Mouse (Mus musculus) forebrain, embryonic 15.5 days (tissue): ENCODE results near the gene Chn2. TPM values are rescaled to one million over a fixed set of nuclear protein-coding genes. Genes with fewer than 3 reads are reported as not detected.
A peak's percentile ranks its signal among the peaks of the same experiment; 100 is the strongest.

ENCODE experiments used
- ATAC-seq: fragments of 200-750 bp; cut with Nextera tagmentation; replicated peaks from 2 replicates; pipeline ENCODE4 v1.8.0; 2017; ENCODE audit warnings: mild to moderate bottlenecking, moderate TSS enrichment, moderate library complexity
- H3K27ac ChIP-seq: fragments of 300-500 bp; sonication (generic); replicated peaks from 2 replicates; pipeline ENCODE4 v1.5.1; 2015; ENCODE audit warnings: mild to moderate bottlenecking, inconsistent platforms
- H3K27me3 ChIP-seq: fragments of 300-500 bp; sonication (generic); 2 replicates; pipeline ENCODE4 v1.6.1; 2015; ENCODE audit warnings: inconsistent platforms
- H3K36me3 ChIP-seq: fragments of 300-500 bp; sonication (generic); 2 replicates; pipeline ENCODE4 v1.6.1; 2015; ENCODE audit warnings: mild to moderate bottlenecking, inconsistent platforms
- H3K4me1 ChIP-seq: fragments of 300-500 bp; sonication (generic); 2 replicates; pipeline ENCODE4 v1.6.1; 2015; ENCODE audit warnings: inconsistent platforms
- H3K4me2 ChIP-seq: fragments of 300-500 bp; sonication (generic); replicated peaks from 2 replicates; pipeline ENCODE4 v1.6.1; 2015; ENCODE audit warnings: mild to moderate bottlenecking, inconsistent platforms
- H3K4me3 ChIP-seq: fragments of 300-500 bp; sonication (generic); 2 replicates; pipeline ENCODE4 v1.5.1; 2015; ENCODE audit warnings: mild to moderate bottlenecking, inconsistent platforms
- H3K9ac ChIP-seq: fragments of 300-500 bp; sonication (generic); replicated peaks from 2 replicates; pipeline ENCODE4 v1.6.1; 2015; ENCODE audit warnings: mild to moderate bottlenecking, inconsistent platforms
- H3K9me3 ChIP-seq: fragments of 300-500 bp; sonication (generic); 2 replicates; pipeline ENCODE4 v1.6.1; 2016; ENCODE audit warnings: inconsistent platforms
- WGBS: fragments of 180-500 bp; shearing (Covaris S2); methylation state at CpG from one replicate; pipeline ENCODE4 v1.1.7; 2015; ENCODE audit warnings: mixed read lengths; 5-methylcytosine and 5-hydroxymethylcytosine counted together
- polyA plus RNA-seq: library from polyadenylated mRNA; unstranded; fragments of >200 nt; fragmentation: Nextera tagmentation; extraction: Ambion mirVana; gene quantifications from 2 replicates; pipeline ENCODE4 v1.2.1, GENCODE M21; 2015

Gene Chn2
- 41.6 and 46.2 TPM in 2 replicates for polyA plus RNA-seq

DNA sequence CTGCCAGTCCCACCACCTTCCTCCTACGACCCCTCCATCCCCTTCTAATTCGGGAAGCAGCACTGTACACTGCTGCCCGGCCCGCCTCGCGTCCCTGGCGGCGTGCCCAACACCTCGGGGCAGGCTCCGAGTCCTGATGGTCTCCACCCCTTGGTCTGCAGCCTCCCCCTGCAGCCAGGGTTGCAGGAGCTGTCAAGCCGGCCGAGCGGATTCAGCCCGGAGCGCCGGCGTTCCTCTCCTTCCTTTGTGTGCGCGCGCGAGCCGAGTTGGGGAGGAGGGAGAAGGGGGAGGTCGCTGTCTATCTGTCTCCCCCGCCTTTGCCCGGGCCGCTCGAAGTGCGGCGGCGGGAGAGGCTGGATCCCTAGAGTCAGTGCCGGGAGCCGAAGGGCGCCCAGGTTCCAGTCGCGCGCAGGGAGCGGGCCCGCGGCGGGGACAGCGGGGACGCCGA, at the start of gene Chn2:
Gene Chn2, plus strand, starts transcription at position 198 of the 448 bp plus-strand sequence.
- Histone ChIP-seq H3K4me3 (peak within 1 kb of the TSS; percentile 92), H3K9me3 (no peaks in the 10 kb centered on the region), H3K4me2 (peak within 1 kb of the TSS; percentile 84), H3K27me3 (no peaks in the 10 kb centered on the region), H3K9ac (peak within 1 kb of the TSS; percentile 99), H3K4me1 (peaks cover 37% of the 10 kb centered on the region), H3K27ac (peak within 1 kb of the TSS; percentile 99), H3K36me3 (no peaks in the 10 kb centered on the region)
- under 1% methylated on average over 37 of the region's 43 CpGs for WGBS
- ATAC-seq = peak; percentile 89

DNA sequence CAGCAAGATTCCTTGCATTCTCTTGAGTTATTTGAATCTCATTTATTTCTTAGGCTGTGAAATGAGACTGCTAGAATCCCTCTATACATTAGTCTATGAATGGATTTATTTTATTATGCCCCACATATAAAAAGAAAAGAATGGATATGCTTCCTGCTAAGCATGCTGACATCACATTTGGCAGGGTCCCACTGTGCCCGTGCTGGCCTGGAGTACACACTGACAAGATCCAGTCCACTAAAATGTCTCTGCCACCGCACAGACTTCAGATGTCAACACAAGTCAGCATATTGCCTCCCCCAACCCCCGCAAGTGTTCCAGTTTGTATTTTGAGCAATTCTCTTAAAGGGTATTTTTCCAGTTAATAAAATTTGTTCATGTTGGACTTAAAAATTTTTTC, 47.0 kb upstream of the Chn2 start:
- Histone ChIP-seq H3K4me2 (no peak overlapping the region), H3K27me3 (no peaks in the 10 kb centered on the region), H3K9me3 (no peaks in the 10 kb centered on the region), H3K4me3 (no peak overlapping the region), H3K9ac (no peak overlapping the region), H3K27ac (no peak overlapping the region), H3K36me3 (no peaks in the 10 kb centered on the region), H3K4me1 (0 out of 2 replicates have a peak, but pooled peaks cover 4% of the 10 kb centered on the region)
- WGBS = 60% methylated on average over 3 of the region's 3 CpGs
- no peak for ATAC-seq

DNA sequence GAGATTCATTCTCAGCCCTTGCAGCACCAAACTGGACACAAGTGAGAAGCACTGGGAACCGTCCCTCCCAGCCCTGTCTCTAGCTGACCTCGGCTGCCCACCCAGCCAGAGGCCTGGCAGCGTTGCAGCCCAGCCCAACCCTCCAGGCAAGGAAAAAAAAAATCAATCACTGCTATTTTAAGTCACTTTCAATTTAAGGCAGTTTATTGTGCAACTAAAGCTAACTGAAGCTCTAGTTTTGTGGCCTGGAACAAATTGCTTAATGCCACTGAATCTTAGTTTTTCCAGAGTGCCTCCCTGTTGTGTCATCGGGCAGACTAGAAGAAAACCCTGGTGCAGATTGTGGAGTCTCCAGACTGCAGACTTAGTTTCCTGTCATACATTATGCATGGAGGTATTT, 43.8 kb upstream of the Chn2 start:
- ATAC-seq = no peak
- H3K27ac ChIP-seq = no peak overlapping the region
- no peak overlapping the region for H3K4me3 ChIP-seq
- H3K4me2 ChIP-seq = no peak overlapping the region
- no peaks in the 10 kb centered on the region for H3K9me3 ChIP-seq
- no peaks in the 10 kb centered on the region for H3K27me3 ChIP-seq
- 0 out of 2 replicates have a peak, but pooled peaks cover 4% of the 10 kb centered on the region for H3K4me1 ChIP-seq
- no peak overlapping the region for H3K9ac ChIP-seq
- no peaks in the 10 kb centered on the region for H3K36me3 ChIP-seq
- WGBS = 77% methylated on average over 4 of the region's 4 CpGs

DNA sequence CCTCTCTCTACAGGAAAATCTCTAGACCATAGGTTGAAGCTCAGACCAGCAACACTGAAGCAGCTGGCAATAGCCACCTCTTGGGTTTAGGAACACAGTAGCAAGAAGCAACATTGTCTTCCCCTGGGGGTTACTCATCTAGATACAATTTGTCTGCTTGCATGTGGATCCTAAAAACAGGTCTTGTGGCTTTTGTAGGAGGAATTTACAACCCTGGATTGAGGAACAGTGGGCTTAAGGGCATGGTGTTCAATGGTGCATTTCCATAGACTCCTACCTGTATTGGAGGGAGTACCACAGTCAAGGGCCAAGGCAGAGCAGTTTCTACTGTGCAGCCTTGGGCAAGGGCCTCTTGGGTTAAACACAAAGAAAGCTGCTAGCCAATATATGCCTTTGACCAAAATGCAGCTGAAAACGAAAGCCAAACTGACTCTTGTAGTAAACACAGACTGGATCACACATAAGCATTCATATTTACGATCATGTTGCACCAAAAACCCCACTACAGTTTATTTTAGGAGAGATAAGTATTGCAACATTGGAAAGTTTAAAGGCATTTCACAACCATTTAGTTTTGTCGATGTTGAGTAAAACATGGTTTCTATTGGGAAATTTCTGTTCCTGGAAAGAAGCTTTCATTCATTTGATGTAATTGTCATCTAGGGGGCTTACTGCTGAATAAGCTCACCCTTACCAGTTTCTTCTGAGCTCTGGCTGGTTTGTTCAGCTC, 43.0 kb upstream of the Chn2 start:
- Histone ChIP-seq H3K27me3 (no peaks in the 10 kb centered on the region), H3K27ac (no peak overlapping the region), H3K9me3 (no peaks in the 10 kb centered on the region), H3K4me2 (no peak overlapping the region), H3K4me3 (no peak overlapping the region), H3K9ac (no peak overlapping the region), H3K4me1 (0 out of 2 replicates have a peak, but pooled peaks cover 4% of the 10 kb centered on the region), H3K36me3 (no peaks in the 10 kb centered on the region)
- no peak for ATAC-seq
- WGBS = 93% methylated on average over 3 of the region's 3 CpGs

DNA sequence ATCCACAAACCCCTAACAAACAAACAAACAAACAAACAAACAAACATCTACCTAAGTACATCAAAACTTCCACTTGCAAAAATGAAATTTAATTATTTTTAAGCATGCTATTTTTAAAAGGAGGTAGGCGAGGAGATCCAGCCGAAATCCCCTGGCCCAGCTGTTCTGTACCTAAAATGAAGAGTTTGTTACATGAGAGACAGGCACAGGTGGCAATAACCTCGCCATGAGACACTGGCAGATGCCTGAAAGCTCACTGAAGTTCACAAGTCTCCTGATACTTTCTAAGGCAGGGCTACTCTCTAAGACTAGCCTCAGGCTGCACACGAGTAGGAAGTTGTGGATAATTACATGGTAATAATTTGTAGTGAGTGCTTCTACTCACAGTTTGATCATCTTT, 34.1 kb upstream of the Chn2 start:
- no peaks in the 10 kb centered on the region for H3K36me3 ChIP-seq
- no peak overlapping the region for H3K27ac ChIP-seq
- H3K4me1 ChIP-seq = peaks cover 11% of the 10 kb centered on the region; the same call in 1 of the 2 replicates
- no peak overlapping the region for H3K4me3 ChIP-seq
- no peaks in the 10 kb centered on the region for H3K9me3 ChIP-seq
- no peak overlapping the region for H3K9ac ChIP-seq
- 87% methylated on average over 4 of the region's 4 CpGs for WGBS
- H3K4me2 ChIP-seq = no peak overlapping the region
- ATAC-seq = no peak
- no peaks in the 10 kb centered on the region for H3K27me3 ChIP-seq

DNA sequence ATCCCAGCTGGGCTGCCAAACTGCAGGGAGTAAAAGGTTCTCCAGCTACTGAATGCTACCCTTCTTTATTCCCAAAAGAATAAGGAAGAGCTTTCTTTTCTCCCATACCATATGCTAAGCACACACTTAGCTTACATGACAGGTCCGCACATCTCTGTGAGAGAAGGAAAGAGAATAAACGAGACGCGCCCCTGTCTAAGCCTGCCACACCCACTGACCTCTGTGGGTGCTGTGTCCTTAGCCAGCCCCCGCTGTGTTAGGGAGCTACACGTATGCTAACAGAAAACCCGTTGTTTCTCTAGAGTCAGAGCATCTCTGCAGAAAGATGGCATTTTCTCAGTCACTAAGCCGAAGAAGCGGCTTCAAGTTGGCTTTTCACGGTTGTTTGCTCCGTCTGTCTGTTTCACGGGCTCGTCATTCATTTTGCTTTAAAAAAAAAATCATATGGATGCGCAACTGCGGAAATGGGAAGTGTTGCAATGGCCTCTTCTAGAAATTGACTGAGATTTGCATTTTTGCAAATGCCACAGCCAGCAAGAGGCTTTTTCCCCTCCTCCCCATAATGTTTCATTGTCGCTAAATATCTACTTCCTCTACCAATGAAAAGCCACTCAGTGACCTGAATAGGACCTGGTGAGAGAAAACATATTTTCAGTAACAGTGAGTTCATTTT, 30.8 kb upstream of the Chn2 start:
- Histone ChIP-seq H3K4me2 (peak overlapping the region; percentile 24), H3K9ac (no peak overlapping the region), H3K4me3 (no peak overlapping the region), H3K9me3 (no peaks in the 10 kb centered on the region), H3K4me1 (peaks cover 11% of the 10 kb centered on the region; the same call in 1 of the 2 replicates), H3K36me3 (no peaks in the 10 kb centered on the region), H3K27ac (peak overlapping the region; percentile 78), H3K27me3 (no peaks in the 10 kb centered on the region)
- 61% methylated on average over 16 of the region's 16 CpGs for whole genome bisulfite sequencing
- no peak for ATAC-seq

DNA sequence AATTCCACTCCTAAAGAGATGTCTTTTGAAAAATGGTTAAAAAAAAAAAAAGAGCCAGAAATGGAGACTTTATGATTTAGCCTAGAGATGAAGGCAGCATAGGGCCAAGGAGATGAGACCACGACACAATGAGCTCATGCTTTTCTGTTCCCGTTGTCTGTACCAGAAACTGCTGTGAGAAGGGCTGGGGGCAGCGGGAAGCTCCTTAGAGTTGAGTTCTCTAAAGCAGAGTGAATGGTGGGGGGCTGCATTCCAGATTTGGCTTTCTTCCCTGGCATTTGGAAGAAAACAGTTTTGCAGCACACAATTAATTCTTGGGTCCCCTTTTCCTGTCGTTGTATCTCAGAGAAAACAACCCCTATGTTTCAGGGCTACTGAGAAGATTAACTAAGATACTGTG, 30.1 kb upstream of the Chn2 start:
- WGBS = 32% methylated on average over 4 of the region's 4 CpGs
- Histone ChIP-seq H3K36me3 (no peaks in the 10 kb centered on the region), H3K27me3 (no peaks in the 10 kb centered on the region), H3K4me3 (no peak overlapping the region), H3K4me1 (peaks cover 11% of the 10 kb centered on the region; the same call in 1 of the 2 replicates), H3K9me3 (no peaks in the 10 kb centered on the region), H3K27ac (no peak overlapping the region), H3K9ac (no peak overlapping the region), H3K4me2 (no peak overlapping the region)
- ATAC-seq = no peak

DNA sequence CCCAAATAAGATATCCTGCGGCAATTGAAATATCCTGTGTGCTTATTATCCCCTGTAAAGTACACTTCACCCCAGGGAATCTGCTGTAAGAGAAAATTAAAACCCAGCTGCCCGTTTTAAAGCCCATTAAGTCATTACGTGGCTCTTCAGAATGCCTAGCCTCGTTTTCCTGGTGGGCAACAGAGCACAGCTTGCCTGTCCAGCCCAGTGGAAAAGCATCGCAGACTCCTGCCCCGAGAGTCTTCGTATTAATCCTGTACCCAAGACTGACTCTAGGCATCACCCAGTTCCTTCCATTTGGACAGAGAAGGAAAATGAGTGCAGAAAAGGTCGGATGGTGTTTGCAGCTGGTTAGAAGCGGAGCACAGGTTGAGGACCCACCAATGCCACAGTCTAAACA, 29.0 kb upstream of the Chn2 start:
- Histone ChIP-seq H3K9me3 (no peaks in the 10 kb centered on the region), H3K4me1 (peaks cover 11% of the 10 kb centered on the region; the same call in 1 of the 2 replicates), H3K4me2 (no peak overlapping the region), H3K4me3 (no peak overlapping the region), H3K27ac (no peak overlapping the region), H3K9ac (no peak overlapping the region), H3K27me3 (no peaks in the 10 kb centered on the region), H3K36me3 (no peaks in the 10 kb centered on the region)
- 54% methylated on average over 9 of the region's 9 CpGs for WGBS
- ATAC-seq = no peak

DNA sequence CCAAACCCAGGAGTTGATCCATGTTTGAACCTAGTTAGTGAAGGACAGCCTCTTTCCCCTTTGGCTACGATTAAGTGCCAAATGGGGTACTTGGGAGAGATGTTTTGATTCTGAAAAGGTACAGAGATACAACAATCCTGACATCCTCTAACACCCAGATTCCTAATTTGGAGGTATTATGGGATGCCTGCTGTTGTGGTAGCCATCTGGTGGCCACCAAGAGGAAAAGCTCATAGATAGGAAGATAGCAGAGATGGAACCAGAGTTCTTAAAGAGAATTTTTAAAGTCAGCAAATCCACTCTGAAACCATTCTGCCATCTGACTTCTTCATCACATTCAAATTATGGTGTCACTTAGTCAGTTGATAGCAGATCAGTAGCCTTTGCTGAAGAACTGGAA, 27.2 kb upstream of the Chn2 start:
- WGBS = 77% methylated on average over 1 of the region's 1 CpGs
- no peak overlapping the region for H3K9ac ChIP-seq
- no peaks in the 10 kb centered on the region for H3K27me3 ChIP-seq
- no peak overlapping the region for H3K4me3 ChIP-seq
- no peak overlapping the region for H3K27ac ChIP-seq
- no peak overlapping the region for H3K4me2 ChIP-seq
- no peaks in the 10 kb centered on the region for H3K36me3 ChIP-seq
- ATAC-seq = no peak
- no peaks in the 10 kb centered on the region for H3K9me3 ChIP-seq
- peaks cover 11% of the 10 kb centered on the region; the same call in 1 of the 2 replicates for H3K4me1 ChIP-seq

DNA sequence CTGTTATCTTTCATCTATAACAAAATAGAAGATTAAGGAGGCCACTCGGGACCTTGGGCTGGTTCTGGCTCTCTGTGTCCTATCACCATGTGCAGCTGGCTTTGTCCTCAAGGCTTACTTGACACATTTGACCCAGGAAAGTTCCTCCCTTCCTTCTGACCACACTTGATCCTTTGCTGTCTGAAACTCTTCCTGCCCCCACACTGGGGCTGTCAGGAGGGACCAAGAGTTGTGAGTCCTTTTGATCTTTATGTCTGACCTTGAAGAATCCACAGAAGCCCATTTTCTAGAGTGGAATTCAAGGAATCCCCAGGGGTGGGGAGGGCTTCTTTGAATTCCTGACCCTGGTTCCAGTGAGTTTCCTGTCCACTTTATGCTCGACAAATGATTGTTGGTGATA, 21.3 kb upstream of the Chn2 start:
- H3K4me1 ChIP-seq = no peaks in the 10 kb centered on the region
- no peak overlapping the region for H3K4me3 ChIP-seq
- H3K9me3 ChIP-seq = no peaks in the 10 kb centered on the region
- ATAC-seq = no peak
- no peaks in the 10 kb centered on the region for H3K36me3 ChIP-seq
- 77% methylated on average over 2 of the region's 2 CpGs for WGBS
- no peak overlapping the region for H3K9ac ChIP-seq
- no peak overlapping the region for H3K27ac ChIP-seq
- H3K4me2 ChIP-seq = no peak overlapping the region
- H3K27me3 ChIP-seq = no peaks in the 10 kb centered on the region

DNA sequence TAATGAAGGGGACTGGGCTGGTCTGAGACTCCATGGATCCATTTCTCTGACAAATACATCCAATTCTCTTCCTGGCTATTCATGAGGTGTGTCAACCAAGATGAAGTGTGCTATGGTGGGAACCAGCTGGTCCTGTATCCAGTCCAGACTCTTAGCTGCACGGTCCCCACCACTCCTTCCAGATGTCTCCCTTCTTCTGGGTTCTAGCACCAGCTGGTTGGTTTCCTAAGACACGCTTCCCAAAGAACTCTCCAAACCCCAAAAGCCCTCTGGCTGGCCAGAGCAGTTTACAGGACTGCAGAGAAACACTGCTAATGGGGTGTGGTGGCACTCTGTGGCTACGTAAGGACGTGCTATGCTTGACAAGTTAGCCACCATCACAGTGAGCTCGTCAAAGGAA, 20.5 kb upstream of the Chn2 start:
- Histone ChIP-seq H3K36me3 (no peaks in the 10 kb centered on the region), H3K27ac (no peak overlapping the region), H3K27me3 (no peaks in the 10 kb centered on the region), H3K9me3 (no peaks in the 10 kb centered on the region), H3K4me3 (no peak overlapping the region), H3K9ac (no peak overlapping the region), H3K4me1 (no peaks in the 10 kb centered on the region), H3K4me2 (no peak overlapping the region)
- 89% methylated on average over 5 of the region's 5 CpGs for WGBS
- ATAC-seq = no peak

DNA sequence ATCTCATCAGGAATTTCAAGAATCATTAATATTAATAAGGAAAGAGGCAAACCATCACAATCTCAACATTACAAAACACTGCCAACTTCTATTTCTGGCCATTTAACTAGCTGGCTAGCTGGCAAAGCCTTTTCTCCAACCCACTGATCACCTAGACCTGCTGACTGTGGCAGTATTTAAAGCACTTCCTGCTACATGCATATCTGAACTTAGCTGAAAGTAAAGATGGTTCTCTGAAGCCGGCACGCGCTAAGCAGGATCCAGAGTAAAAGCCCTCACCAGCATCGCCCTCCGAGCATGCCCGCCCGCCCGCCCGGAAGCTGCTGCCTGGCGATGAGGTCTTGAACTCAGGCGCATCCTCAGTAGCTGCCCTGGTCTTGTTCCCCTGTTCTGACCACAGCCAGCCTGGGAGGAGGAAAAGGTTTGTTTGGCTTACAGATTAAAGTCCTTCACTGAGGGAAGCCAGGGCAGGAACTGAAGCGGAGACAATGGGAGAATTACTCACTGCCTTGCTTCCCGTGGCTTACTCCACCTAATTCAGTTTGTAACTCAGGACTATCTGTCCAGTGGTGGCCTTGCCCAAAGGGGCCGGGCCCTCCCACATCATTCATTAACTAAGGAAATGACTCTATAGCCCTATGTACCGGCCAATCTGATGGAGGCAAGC, 18.1 kb upstream of the Chn2 start:
- Histone ChIP-seq H3K27ac (no peak overlapping the region), H3K9me3 (no peaks in the 10 kb centered on the region), H3K4me1 (no peaks in the 10 kb centered on the region), H3K36me3 (no peaks in the 10 kb centered on the region), H3K9ac (no peak overlapping the region), H3K4me3 (no peak overlapping the region), H3K27me3 (no peaks in the 10 kb centered on the region), H3K4me2 (no peak overlapping the region)
- 58% methylated on average over 15 of the region's 15 CpGs for WGBS
- ATAC-seq = no peak
